Mouse (Mus musculus) hindbrain, embryonic 10.5 days (tissue): ENCODE results near the gene Utp4. TPM values are rescaled to one million over a fixed set of nuclear protein-coding genes. Genes with fewer than 3 reads are reported as not detected.
"Not testable (repeated sequence)": the region's sequence is repeated elsewhere in the genome, so short reads cannot be mapped to it uniquely, and the experiment has no call there.

ENCODE experiments used
- DNase-seq: peaks from one replicate; pipeline ENCODE4 v3.0.0-alpha.2; 2017; ENCODE audit warnings: low spot score
- H3K27ac ChIP-seq: fragments of 300-500 bp; sonication (generic); 2 replicates; pipeline ENCODE4 v1.5.1; 2016; ENCODE audit warnings: mild to moderate bottlenecking, moderate library complexity
- H3K27me3 ChIP-seq: fragments of 300-500 bp; sonication (generic); 2 replicates; pipeline ENCODE4 v1.6.1; 2016; ENCODE audit warnings: mild to moderate bottlenecking; ENCODE audit not compliant: poor library complexity, insufficient read depth, severe bottlenecking
- H3K36me3 ChIP-seq: fragments of 300-500 bp; sonication (generic); 2 replicates; pipeline ENCODE4 v1.6.1; 2016; ENCODE audit warnings: mild to moderate bottlenecking, moderate library complexity
- H3K4me1 ChIP-seq: fragments of 300-500 bp; sonication (generic); replicated peaks from 2 replicates; pipeline ENCODE4 v1.6.1; 2016; ENCODE audit warnings: mild to moderate bottlenecking
- H3K4me3 ChIP-seq: fragments of 300-500 bp; sonication (generic); 2 replicates; pipeline ENCODE4 v1.5.1; 2016; ENCODE audit warnings: mild to moderate bottlenecking, moderate library complexity
- H3K9me3 ChIP-seq: fragments of 300-500 bp; sonication (generic); 2 replicates; pipeline ENCODE4 v1.6.1; 2016; ENCODE audit warnings: mild to moderate bottlenecking, moderate library complexity
- WGBS: fragments of 180-500 bp; shearing (Covaris S2); methylation state at CpG from one replicate; pipeline ENCODE4 v1.1.7; 2016; 5-methylcytosine and 5-hydroxymethylcytosine counted together
- polyA plus RNA-seq: library from polyadenylated mRNA; unstranded; fragments of >200 nt; fragmentation: Nextera tagmentation; extraction: Ambion mirVana; gene quantifications from 2 replicates; pipeline ENCODE4 v1.2.1, GENCODE M21; 2016

Gene Utp4
- polyA plus RNA-seq, 1 experiment from 2014 or later: 58.3 TPM

DNA sequence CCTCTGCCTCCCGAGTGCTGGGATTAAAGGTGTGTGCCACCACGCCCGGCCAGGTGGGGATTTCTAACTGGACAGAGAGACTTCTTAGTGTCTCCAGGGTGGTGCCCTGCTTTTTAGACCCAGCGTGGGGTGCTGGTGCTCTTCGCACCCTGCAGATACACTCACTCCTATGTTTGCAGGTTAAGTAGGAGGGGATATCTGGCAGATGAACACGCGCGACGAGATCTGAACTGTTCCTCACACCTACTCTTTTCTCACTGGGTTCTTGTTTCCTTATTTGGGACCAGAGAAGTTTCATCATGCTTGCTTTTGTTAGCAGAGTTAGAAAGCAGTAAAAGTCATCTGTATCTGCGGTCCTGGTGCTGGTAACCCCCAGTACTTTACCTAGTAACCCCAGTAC is 20.2 kb downstream of the Utp4 start:
- H3K27ac ChIP-seq: no peak overlapping the region
- H3K9me3 ChIP-seq: no peaks in the 10 kb centered on the region
- H3K4me1 ChIP-seq: no peaks in the 10 kb centered on the region
- WGBS: 95% methylated on average over 10 of the region's 10 CpGs
- no peaks in the 10 kb centered on the region for H3K27me3 ChIP-seq
- H3K36me3 ChIP-seq: peaks cover 92% of the 10 kb centered on the region
- no peak for DNase-seq
- H3K4me3 ChIP-seq: no peak overlapping the region

DNA sequence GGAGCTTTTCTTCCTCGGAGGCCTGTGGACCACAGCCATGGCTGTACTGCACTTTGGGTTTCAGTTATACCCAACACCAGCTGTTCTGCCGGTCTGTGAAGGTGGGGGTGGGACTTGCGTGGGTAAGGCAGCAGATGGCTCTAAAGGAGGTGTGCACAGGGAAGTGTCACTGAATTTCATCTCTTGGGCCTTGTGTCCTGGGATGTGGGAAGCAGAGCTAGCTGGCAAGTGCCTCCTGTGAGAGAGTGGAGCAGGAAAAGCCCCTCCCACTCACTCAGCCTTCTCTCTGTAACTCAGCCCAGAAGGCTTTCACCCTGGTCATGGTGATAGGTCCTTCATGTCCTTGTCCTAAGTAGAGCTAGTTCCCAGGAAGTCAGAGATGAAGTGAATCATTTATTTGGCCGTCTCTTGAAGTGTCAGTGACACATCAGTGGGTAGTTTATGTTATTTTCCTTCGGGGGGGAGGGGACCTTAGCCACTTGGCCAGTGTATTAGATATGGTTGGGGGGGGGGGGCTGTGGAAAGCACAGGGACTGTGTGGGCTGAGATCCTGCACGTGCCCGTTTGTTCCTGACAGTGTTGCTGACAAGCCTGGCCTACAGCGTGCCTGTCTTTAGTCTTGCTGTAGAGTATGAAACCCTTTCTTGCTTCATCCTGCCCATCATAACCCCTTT is 26.4 kb downstream of the Utp4 start:
- WGBS: 92% methylated on average over 8 of the region's 8 CpGs
- Histone ChIP-seq H3K4me3 (no peak overlapping the region), H3K27ac (no peak overlapping the region), H3K9me3 (no peaks in the 10 kb centered on the region), H3K36me3 (peaks cover 93% of the 10 kb centered on the region), H3K4me1 (no peaks in the 10 kb centered on the region), H3K27me3 (no peaks in the 10 kb centered on the region)
- DNase-seq: no peak

- H3K4me3 ChIP-seq: no peak overlapping the region
- peaks cover 88% of the 10 kb centered on the region for H3K36me3 ChIP-seq
These were observed 26.9 kb downstream of the Utp4 start for GRCm38 (mm10) chr8:106920395-106920741.

DNA sequence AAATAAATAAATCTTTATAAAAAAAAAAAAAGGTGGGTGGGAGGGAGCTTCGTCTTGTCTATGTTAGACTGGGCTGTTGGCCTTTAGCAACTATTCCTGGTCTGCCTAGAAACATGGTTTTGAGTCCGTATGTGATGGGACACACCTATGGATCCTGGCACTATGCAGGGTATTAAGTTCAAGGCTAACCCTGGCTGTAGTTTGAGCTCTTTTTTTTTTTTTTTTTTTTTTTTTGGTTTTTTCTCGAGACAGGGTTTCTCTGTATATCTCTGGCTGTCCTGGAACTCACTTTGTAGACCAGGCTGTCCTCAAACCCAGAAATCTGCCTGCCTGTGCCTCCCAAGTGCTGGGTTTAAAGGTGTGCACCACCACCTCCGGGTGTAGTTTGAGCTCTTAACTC is 30.6 kb downstream of the Utp4 start:
- WGBS: 86% methylated on average over 4 of the region's 4 CpGs
- no peak overlapping the region for H3K27ac ChIP-seq
- no peak overlapping the region for H3K4me3 ChIP-seq
- peaks cover 51% of the 10 kb centered on the region for H3K36me3 ChIP-seq
- no peaks in the 10 kb centered on the region for H3K4me1 ChIP-seq
- no peaks in the 10 kb centered on the region for H3K27me3 ChIP-seq
- DNase-seq: no peak
- H3K9me3 ChIP-seq: no peaks in the 10 kb centered on the region

More at GRCm38 (mm10) chr8:106920395-106920741, 26.9 kb downstream of the Utp4 start:
- Histone ChIP-seq H3K27ac (no peak overlapping the region), H3K9me3 (no peaks in the 10 kb centered on the region), H3K4me1 (no peaks in the 10 kb centered on the region), H3K27me3 (no peaks in the 10 kb centered on the region)
- no peak for DNase-seq
- WGBS: 92% methylated on average over 5 of the region's 5 CpGs

GRCm38 (mm10) chr8:106924904-106925349 is 31.5 kb downstream of the Utp4 start:
- H3K27me3 ChIP-seq: no peaks in the 10 kb centered on the region
- H3K4me3 ChIP-seq: no peak overlapping the region
- no peak overlapping the region for H3K27ac ChIP-seq
- H3K4me1 ChIP-seq: peaks cover 3% of the 10 kb centered on the region; the same call in 1 of the 2 replicates
- 89% methylated on average over 8 of the region's 8 CpGs for WGBS
- H3K36me3 ChIP-seq: peaks cover 43% of the 10 kb centered on the region
- no peak for DNase-seq
- no peaks in the 10 kb centered on the region for H3K9me3 ChIP-seq

- Histone ChIP-seq H3K4me1 (peaks cover 3% of the 10 kb centered on the region; the same call in 1 of the 2 replicates), H3K4me3 (no peak overlapping the region), H3K9me3 (no peaks in the 10 kb centered on the region), H3K36me3 (peaks cover 37% of the 10 kb centered on the region), H3K27ac (no peak overlapping the region), H3K27me3 (no peaks in the 10 kb centered on the region)
- DNase-seq: no peak
- 91% methylated on average over 4 of the region's 4 CpGs for WGBS
These were observed 32.0 kb downstream of the Utp4 start for GRCm38 (mm10) chr8:106925446-106925845.

DNA sequence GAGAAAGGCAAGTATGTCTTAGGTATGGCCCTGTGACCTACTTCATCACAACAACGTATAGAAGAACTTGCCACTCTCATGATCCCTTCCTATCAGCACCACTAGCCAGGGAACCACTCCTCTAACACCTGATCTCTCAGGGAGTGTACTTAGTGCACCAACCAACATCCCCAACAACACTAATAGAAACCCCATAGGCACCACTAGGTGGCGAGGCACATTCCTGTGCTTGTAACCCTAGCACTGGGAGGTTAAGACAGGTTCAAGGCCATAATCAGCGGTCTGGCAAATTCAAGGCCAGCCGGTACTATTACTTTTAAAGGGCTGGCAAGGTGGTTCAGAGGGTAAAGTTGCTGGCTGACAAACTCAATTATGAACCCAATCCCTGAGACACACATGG is 33.8 kb downstream of the Utp4 start:
- DNase-seq: peak; percentile 18
- H3K27me3 ChIP-seq: peaks cover 10% of the 10 kb centered on the region
- peaks cover 4% of the 10 kb centered on the region for H3K4me1 ChIP-seq
- H3K36me3 ChIP-seq: peaks cover 21% of the 10 kb centered on the region
- no peak overlapping the region for H3K4me3 ChIP-seq
- H3K9me3 ChIP-seq: no peaks in the 10 kb centered on the region
- 58% methylated on average over 4 of the region's 4 CpGs for WGBS
- no peak overlapping the region for H3K27ac ChIP-seq

- not testable (repeated sequence) for H3K4me3 ChIP-seq, H3K9me3 ChIP-seq, DNase-seq, H3K27ac ChIP-seq
- Histone ChIP-seq H3K4me1 (peaks cover 10% of the 10 kb centered on the region), H3K36me3 (peaks cover 12% of the 10 kb centered on the region), H3K27me3 (peaks cover 14% of the 10 kb centered on the region)
- 91% methylated on average over 11 of the region's 11 CpGs for WGBS
These were observed 34.7 kb downstream of the Utp4 start for GRCm38 (mm10) chr8:106928182-106928581.

DNA sequence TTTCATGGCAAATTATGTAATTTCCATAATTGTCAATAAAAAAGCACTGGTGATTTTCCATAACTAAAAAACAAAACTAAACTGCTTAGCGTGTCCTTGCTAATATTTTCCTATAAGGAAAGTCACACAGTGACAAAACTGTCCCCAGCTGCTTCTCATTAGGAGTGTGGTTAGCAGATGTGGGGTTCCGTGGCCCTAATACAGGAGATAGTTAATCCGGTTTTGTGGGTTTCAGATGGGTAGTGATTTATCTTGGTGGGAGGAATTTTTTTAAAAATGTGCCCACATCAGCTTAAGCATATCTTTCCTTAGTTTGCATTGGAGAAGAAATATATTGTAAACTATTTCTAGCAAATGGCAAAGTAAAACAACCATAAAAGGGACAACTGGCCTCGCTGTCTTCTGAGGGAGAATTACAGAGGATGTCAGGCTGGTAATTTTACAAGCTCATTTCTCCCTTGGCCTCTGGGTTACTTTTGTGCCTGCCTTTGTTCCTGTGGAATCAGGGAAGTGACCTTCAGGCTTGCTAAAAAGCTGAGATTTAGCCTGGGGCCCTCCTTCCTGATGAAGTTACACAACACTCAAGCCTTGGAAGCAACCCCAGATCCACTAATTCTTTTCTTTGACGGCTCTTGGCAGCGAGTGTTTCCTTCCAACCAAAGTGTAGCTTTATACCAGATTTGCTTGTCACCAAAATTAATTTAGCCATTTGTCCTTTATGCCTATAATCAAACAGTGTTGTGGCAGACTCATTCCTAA is 35.9 kb downstream of the Utp4 start:
- H3K9me3 ChIP-seq: no peaks in the 10 kb centered on the region
- no peak overlapping the region for H3K4me3 ChIP-seq
- 76% methylated on average over 6 of the region's 6 CpGs for WGBS
- H3K27me3 ChIP-seq: peaks cover 24% of the 10 kb centered on the region
- H3K27ac ChIP-seq: no peak overlapping the region
- H3K36me3 ChIP-seq: peaks cover 5% of the 10 kb centered on the region; the same call in 1 of the 2 replicates
- peaks cover 10% of the 10 kb centered on the region for H3K4me1 ChIP-seq
- DNase-seq: no peak

DNA sequence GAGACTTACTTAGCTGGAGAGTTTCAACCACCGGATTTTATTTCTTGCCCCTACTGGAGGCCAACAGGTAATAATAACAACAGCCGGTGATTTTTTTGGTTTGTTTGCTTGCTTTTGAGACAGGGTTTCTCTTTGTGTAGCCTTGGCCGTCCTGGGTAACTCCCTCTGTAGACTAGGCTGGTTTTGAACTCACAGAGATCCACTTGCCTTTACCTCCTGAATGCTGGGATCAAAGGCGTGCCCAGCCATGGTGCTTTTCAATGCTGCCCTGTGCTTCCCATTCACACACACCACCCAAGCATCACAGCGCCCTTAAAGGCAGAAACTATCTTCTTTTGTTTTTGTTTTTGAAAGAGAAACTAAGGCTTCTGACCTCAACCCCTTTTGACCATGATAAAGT is 36.5 kb downstream of the Utp4 start:
- DNase-seq: no peak
- 77% methylated on average over 5 of the region's 5 CpGs for WGBS
- Histone ChIP-seq H3K9me3 (no peaks in the 10 kb centered on the region), H3K4me1 (peaks cover 11% of the 10 kb centered on the region), H3K4me3 (no peak overlapping the region), H3K36me3 (no peaks in the 10 kb centered on the region), H3K27ac (no peak overlapping the region), H3K27me3 (peaks cover 28% of the 10 kb centered on the region)

GRCm38 (mm10) chr8:106932376-106933065 is 39.1 kb downstream of the Utp4 start:
- DNase-seq: peak; percentile 44
- Histone ChIP-seq H3K4me1 (peaks cover 27% of the 10 kb centered on the region), H3K9me3 (no peaks in the 10 kb centered on the region), H3K27me3 (peaks cover 28% of the 10 kb centered on the region), H3K27ac (no peak overlapping the region), H3K4me3 (peak overlapping the region; percentile 31), H3K36me3 (no peaks in the 10 kb centered on the region)
- WGBS: 16% methylated on average over 22 of the region's 22 CpGs

GRCm38 (mm10) chr8:106933506-106934143 is 40.2 kb downstream of the Utp4 start:
- no peak overlapping the region for H3K27ac ChIP-seq
- H3K4me1 ChIP-seq: peaks cover 35% of the 10 kb centered on the region
- H3K27me3 ChIP-seq: peaks cover 28% of the 10 kb centered on the region
- DNase-seq: no peak
- no peaks in the 10 kb centered on the region for H3K9me3 ChIP-seq
- H3K4me3 ChIP-seq: no peak overlapping the region
- 84% methylated on average over 4 of the region's 4 CpGs for WGBS
- H3K36me3 ChIP-seq: no peaks in the 10 kb centered on the region
